Mouse (Mus musculus) myocyte (in vitro differentiated cells): ENCODE measurements at regions not wholly inside any gene's neighbourhood (a gene's known extent, or its start where the extent isn't known, plus 50 kb on each side); places are given as distances from the start of the nearest gene placed in this dataset.

ENCODE experiments used
- POLR2A ChIP-seq: IDR thresholded peaks from one replicate; pipeline ENCODE4 v1.6.1; 2011; ENCODE audit warnings: low read depth, mild to moderate bottlenecking, control low read depth, moderate library complexity; ENCODE audit not compliant: insufficient read length
- POLR2AphosphoS2 ChIP-seq: IDR thresholded peaks from one replicate; pipeline ENCODE4 v1.6.1; 2011; ENCODE audit warnings: low read depth, control low read depth; ENCODE audit not compliant: insufficient read length

- TF ChIP-seq POLR2A (no peak), POLR2AphosphoS2 (no peak)
These were observed 340.1 kb downstream of the Epha4 start for GRCm38 (mm10) chr1:77174801-77175200.
